Mouse (Mus musculus) forebrain, postnatal 0 days (tissue): ENCODE measurements at regions not wholly inside any gene's neighbourhood (a gene's known extent, or its start where the extent isn't known, plus 50 kb on each side); places are given as distances from the start of the nearest gene placed in this dataset.

Experiments used
- ATAC-seq: fragments of 200-750 bp; cut with Nextera tagmentation; 2 replicates; pipeline ENCODE4 v1.8.0; 2017; ENCODE audit warnings: mild to moderate bottlenecking, moderate library complexity
- DNase-seq: peaks from one replicate; pipeline ENCODE4 v3.0.0-alpha.2; 2015
- H3K27ac ChIP-seq: fragments of 300-500 bp; sonication (generic); 2 replicates; pipeline ENCODE4 v1.5.1; 2014; ENCODE audit warnings: low read depth, mild to moderate bottlenecking, antibody characterized with exemption, low read length, moderate library complexity, mixed read lengths
- H3K27me3 ChIP-seq: fragments of 300-500 bp; sonication (generic); 2 replicates; pipeline ENCODE4 v1.6.1; 2014; ENCODE audit warnings: mild to moderate bottlenecking, low read length, mixed read lengths; ENCODE audit not compliant: insufficient read depth
- H3K36me3 ChIP-seq: fragments of 300-500 bp; sonication (generic); 2 replicates; pipeline ENCODE4 v1.6.1; 2014; ENCODE audit warnings: mild to moderate bottlenecking, moderate library complexity; ENCODE audit not compliant: insufficient read depth
- H3K4me1 ChIP-seq: fragments of 300-500 bp; sonication (generic); 2 replicates; pipeline ENCODE4 v1.6.1; 2014; ENCODE audit warnings: antibody characterized with exemption; ENCODE audit not compliant: insufficient read depth
- H3K4me2 ChIP-seq: fragments of 300-500 bp; sonication (generic); 2 replicates; pipeline ENCODE4 v1.6.1; 2014; ENCODE audit warnings: low read depth, mild to moderate bottlenecking, moderate library complexity
- H3K4me3 ChIP-seq: fragments of 300-500 bp; sonication (generic); 2 replicates; pipeline ENCODE4 v1.5.1; 2014; ENCODE audit warnings: low read depth, low read length, mixed read lengths
- H3K9ac ChIP-seq: fragments of 300-500 bp; sonication (generic); 2 replicates; pipeline ENCODE4 v1.6.1; 2014; ENCODE audit warnings: mild to moderate bottlenecking
- H3K9me3 ChIP-seq: fragments of 300-500 bp; sonication (generic); 2 replicates; pipeline ENCODE4 v1.6.1; 2016; ENCODE audit warnings: low read length
- CTCF ChIP-seq: sonication (generic); IDR thresholded peaks from 2 replicates; pipeline ENCODE4 v1.5.1; 2016; ENCODE audit warnings: antibody characterized with exemption, control low read depth, low read depth
- WGBS: fragments of 180-500 bp; shearing (Covaris S2); extraction: QIAGEN DNeasy Blood & Tissue Kit; methylation state at CpG from one replicate; pipeline ENCODE4 v1.1.7; 2014; 5-methylcytosine and 5-hydroxymethylcytosine counted together

DNA sequence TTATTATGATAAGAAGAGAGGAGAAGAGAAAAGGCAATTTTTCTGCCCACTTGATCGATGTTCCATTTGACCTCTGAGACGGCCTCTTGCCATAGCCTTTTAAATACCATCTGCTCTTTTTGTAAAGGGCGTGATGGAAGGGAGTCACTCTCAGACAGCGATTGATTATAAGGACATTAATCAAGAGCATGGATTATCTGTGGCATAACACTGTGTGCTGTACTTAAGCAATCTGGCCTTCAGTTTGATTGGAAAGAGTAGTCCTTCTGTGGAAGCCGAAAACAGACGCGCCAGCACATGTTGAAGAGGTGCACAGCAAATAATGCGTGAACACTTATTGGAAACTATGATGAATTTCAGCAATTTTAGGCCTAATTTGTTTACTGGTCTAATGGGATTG is 685.4 kb upstream of the Robo1 start:
- Histone ChIP-seq H3K4me2 (no peak overlapping the region), H3K27me3 (no peaks in the 10 kb centered on the region), H3K9ac (no peak overlapping the region), H3K9me3 (no peaks in the 10 kb centered on the region), H3K4me1 (no peaks in the 10 kb centered on the region), H3K27ac (no peak overlapping the region), H3K4me3 (no peak overlapping the region), H3K36me3 (no peaks in the 10 kb centered on the region)
- no peak for ATAC-seq
- WGBS, result 90% methylated on average over 8 of the region's 8 CpGs
- no peak for DNase-seq
- TF ChIP-seq CTCF, result no peak

- ATAC-seq (no peak), DNase-seq (no peak)
- 76% methylated on average over 2 of the region's 2 CpGs for WGBS
- Histone ChIP-seq H3K36me3 (no peaks in the 10 kb centered on the region), H3K4me1 (peaks cover 5% of the 10 kb centered on the region; the same call in 1 of the 2 replicates), H3K4me3 (no peak overlapping the region), H3K27me3 (no peaks in the 10 kb centered on the region), H3K4me2 (no peak overlapping the region), H3K9ac (no peak overlapping the region), H3K9me3 (no peaks in the 10 kb centered on the region), H3K27ac (no peak overlapping the region)
- TF ChIP-seq CTCF, result no peak
Measured at GRCm38 (mm10) chr16:71640361-71640760, 667.7 kb upstream of the Robo1 start.

DNA sequence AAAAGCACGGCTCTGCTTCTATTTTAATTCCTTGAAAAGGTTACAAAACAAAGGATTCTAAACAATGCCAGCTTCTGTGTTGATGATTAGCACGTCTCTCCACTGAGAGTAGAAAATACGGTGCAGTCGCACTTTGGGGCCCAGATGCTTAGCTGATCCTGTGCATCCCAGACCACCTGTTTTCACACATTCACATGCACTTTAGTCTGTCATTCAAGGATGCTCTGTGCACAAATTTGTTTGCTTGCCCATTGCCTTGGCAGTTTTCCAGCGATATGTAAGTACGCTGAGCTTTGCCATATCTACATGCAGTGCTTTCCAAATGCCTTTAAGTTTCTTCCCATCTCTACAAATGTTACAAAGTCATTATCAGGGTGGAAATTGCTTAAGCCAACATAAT is 664.9 kb upstream of the Robo1 start:
- H3K9ac ChIP-seq, result no peak overlapping the region
- no peaks in the 10 kb centered on the region for H3K36me3 ChIP-seq
- no peaks in the 10 kb centered on the region for H3K9me3 ChIP-seq
- ATAC-seq, result 0 out of 2 replicates have a peak, but pooled peaks have one; percentile 27
- DNase-seq, result peak; percentile 67
- 25% methylated on average over 6 of the region's 6 CpGs for WGBS
- H3K4me2 ChIP-seq, result no peak overlapping the region
- no peaks in the 10 kb centered on the region for H3K27me3 ChIP-seq
- no peak overlapping the region for H3K27ac ChIP-seq
- H3K4me3 ChIP-seq, result no peak overlapping the region
- no peak for TF ChIP-seq CTCF
- H3K4me1 ChIP-seq, result peaks cover 5% of the 10 kb centered on the region; the same call in 1 of the 2 replicates

DNA sequence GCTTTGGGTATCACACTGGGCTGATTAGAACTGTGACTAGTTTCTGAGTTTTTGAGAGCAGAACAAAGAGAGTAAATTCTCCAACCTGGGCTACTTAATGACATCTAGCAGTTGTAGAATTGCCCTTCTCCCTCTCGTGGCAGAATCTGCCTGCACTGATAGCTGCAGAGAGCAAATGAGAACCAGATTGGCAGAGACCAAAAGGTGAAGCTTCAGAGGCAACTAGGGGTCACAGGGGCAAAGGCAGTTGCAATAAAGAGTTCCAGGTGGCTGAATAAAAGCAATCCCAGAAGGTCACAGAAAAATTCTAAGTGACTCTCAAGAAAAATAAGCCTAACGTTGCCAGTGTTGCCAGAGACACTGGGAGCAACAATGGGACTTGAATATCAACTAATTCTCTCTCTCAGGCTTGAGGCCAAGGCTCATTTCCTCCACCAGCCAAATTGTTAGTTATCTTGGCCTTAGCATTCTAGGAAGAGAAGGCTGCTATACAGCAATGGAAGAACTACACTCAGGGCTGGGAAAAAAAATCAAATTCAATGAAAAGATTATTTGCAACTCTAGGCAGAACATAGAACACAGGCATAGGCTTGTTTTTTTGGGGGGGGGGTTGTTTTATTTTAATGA is 629.9 kb upstream of the Robo1 start:
- H3K27ac ChIP-seq, result no peak overlapping the region

GRCm38 (mm10) chr16:71693464-71693863 is 614.6 kb upstream of the Robo1 start:
- 50% methylated on average over 4 of the region's 4 CpGs for WGBS
- no peak for ATAC-seq

More for the DNA sequence above, 629.9 kb upstream of the Robo1 start:
- no peaks in the 10 kb centered on the region for H3K27me3 ChIP-seq
- DNase-seq (peak; percentile 55), ATAC-seq (peak; percentile 51; the same call in 1 of the 2 replicates)
- H3K4me3 ChIP-seq, result no peak overlapping the region
- no peak overlapping the region for H3K4me2 ChIP-seq
- H3K4me1 ChIP-seq, result no peaks in the 10 kb centered on the region
- no peak for TF ChIP-seq CTCF
- 10% methylated on average over 2 of the region's 2 CpGs for WGBS
- H3K9ac ChIP-seq, result no peak overlapping the region
- no peaks in the 10 kb centered on the region for H3K36me3 ChIP-seq
- H3K9me3 ChIP-seq, result no peaks in the 10 kb centered on the region

GRCm38 (mm10) chr16:71705846-71706245 is 602.3 kb upstream of the Robo1 start:
- Histone ChIP-seq H3K4me3 (no peak overlapping the region), H3K36me3 (no peaks in the 10 kb centered on the region), H3K27ac (no peak overlapping the region), H3K9ac (no peak overlapping the region), H3K4me2 (no peak overlapping the region), H3K9me3 (no peaks in the 10 kb centered on the region), H3K27me3 (no peaks in the 10 kb centered on the region), H3K4me1 (no peaks in the 10 kb centered on the region)
- ATAC-seq, result no peak
- no peak for DNase-seq
- no peak for TF ChIP-seq CTCF

More at GRCm38 (mm10) chr16:71693464-71693863, 614.6 kb upstream of the Robo1 start:
- Histone ChIP-seq H3K36me3 (no peaks in the 10 kb centered on the region), H3K4me2 (no peak overlapping the region), H3K27me3 (no peaks in the 10 kb centered on the region), H3K27ac (no peak overlapping the region), H3K9ac (no peak overlapping the region), H3K4me1 (no peaks in the 10 kb centered on the region), H3K4me3 (no peak overlapping the region), H3K9me3 (no peaks in the 10 kb centered on the region)
- no peak for DNase-seq
- TF ChIP-seq CTCF, result no peak

DNA sequence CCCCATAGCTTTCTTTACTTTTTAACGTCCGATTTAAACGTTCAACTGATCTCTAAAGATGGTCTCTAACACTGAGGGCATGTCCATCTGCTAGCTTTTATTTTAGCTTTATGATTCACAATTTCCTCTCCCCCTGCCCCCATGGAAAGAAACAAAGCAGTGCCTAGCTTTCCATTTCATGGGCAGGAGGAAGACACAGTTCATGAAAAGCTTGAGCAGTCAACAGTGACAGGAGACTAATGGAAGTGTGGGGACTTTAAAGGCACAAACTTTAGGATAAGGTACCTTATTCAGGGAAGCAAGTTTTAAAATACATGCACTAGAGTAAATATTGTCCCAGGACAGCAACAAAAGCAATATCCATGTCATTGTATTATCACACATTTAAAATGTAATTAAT is 598.4 kb upstream of the Robo1 start:
- Histone ChIP-seq H3K36me3 (no peaks in the 10 kb centered on the region), H3K9ac (no peak overlapping the region), H3K4me2 (no peak overlapping the region), H3K4me3 (no peak overlapping the region), H3K27ac (no peak overlapping the region), H3K4me1 (no peaks in the 10 kb centered on the region), H3K9me3 (no peaks in the 10 kb centered on the region), H3K27me3 (no peaks in the 10 kb centered on the region)
- ATAC-seq, result no peak
- WGBS, result 89% methylated on average over 3 of the region's 3 CpGs
- TF ChIP-seq CTCF, result no peak
- no peak for DNase-seq

- DNase-seq, result no peak
- Histone ChIP-seq H3K27me3 (no peaks in the 10 kb centered on the region), H3K9me3 (no peaks in the 10 kb centered on the region), H3K4me1 (no peaks in the 10 kb centered on the region), H3K9ac (no peak overlapping the region), H3K4me2 (no peak overlapping the region), H3K27ac (no peak overlapping the region), H3K36me3 (no peaks in the 10 kb centered on the region), H3K4me3 (no peak overlapping the region)
- 19% methylated on average over 2 of the region's 2 CpGs for WGBS
- no peak for TF ChIP-seq CTCF
- peak; percentile 32; the same call in 1 of the 2 replicates for ATAC-seq
Measured at GRCm38 (mm10) chr16:71711879-71712278, 596.2 kb upstream of the Robo1 start.
